Mouse (Mus musculus): ENCODE data around the gene Grhl1.

The Grhl1 gene

GRCm38 (mm10) chr12:24642370-24642802 is 70.3 kb downstream of the Grhl1 start:
- DNase-seq (ENCODE audit: low read depth, low spot score), result no peak

GRCm38 (mm10) chr12:24644125-24644571 is 72.1 kb downstream of the Grhl1 start:
- DNase-seq (ENCODE audit: low read depth, low spot score), result no peak

- DNase-seq (ENCODE audit: low read depth, low spot score), result no peak
Observed at GRCm38 (mm10) chr12:24645901-24646300, 73.8 kb downstream of the Grhl1 start.

- no peak for DNase-seq (ENCODE audit: low read depth, low spot score)
Observed at GRCm38 (mm10) chr12:24648094-24648493, 76.0 kb downstream of the Grhl1 start.

GRCm38 (mm10) chr12:24650415-24651062 is 78.5 kb downstream of the Grhl1 start:
- no peak for DNase-seq (ENCODE audit: low read depth, low spot score)

- DNase-seq (ENCODE audit: low read depth, low spot score), result peak; percentile 94
Observed at GRCm38 (mm10) chr12:24651063-24651557, 79.0 kb downstream of the Grhl1 start, which contains the start of gene Klf11. Gene Klf11 (plus strand): TSS chr12:24651274.

GRCm38 (mm10) chr12:24651642-24652342 is 79.7 kb downstream of the Grhl1 start:
- peak; percentile 90 for DNase-seq (ENCODE audit: low read depth, low spot score)

- DNase-seq (ENCODE audit: low read depth, low spot score), result no peak
Observed at GRCm38 (mm10) chr12:24654065-24654862, 82.2 kb downstream of the Grhl1 start.

- DNase-seq (ENCODE audit: low read depth, low spot score), result no peak
Observed at GRCm38 (mm10) chr12:24656436-24656835, 84.4 kb downstream of the Grhl1 start.

- DNase-seq (ENCODE audit: low read depth, low spot score), result no peak
Observed at GRCm38 (mm10) chr12:24658998-24659397, 86.9 kb downstream of the Grhl1 start.

- DNase-seq (ENCODE audit: low read depth, low spot score), result no peak
Observed at GRCm38 (mm10) chr12:24659923-24660322, 87.8 kb downstream of the Grhl1 start.

- DNase-seq (ENCODE audit: low read depth, low spot score), result no peak
Observed at GRCm38 (mm10) chr12:24661100-24661499, 89.0 kb downstream of the Grhl1 start.

GRCm38 (mm10) chr12:24662131-24662530 is 90.0 kb downstream of the Grhl1 start:
- DNase-seq (ENCODE audit: low read depth, low spot score), result no peak
